Mouse (Mus musculus) stomach, postnatal 0 days (tissue): ENCODE measurements around the gene Oscp1.

ENCODE experiments used
- CTCF ChIP-seq: IDR thresholded peaks from 2 replicates; pipeline ENCODE4 v1.5.1; 2016; ENCODE audit warnings: antibody characterized with exemption, low read depth, mild to moderate bottlenecking, moderate library complexity
- EP300 ChIP-seq: optimal IDR thresholded peaks from 2 replicates; pipeline ENCODE3; 2016; ENCODE audit warnings: antibody characterized with exemption

GRCm38 (mm10) chr4:126137773-126138172 is 79.4 kb downstream of the Oscp1 start:
- TF ChIP-seq CTCF (no peak), EP300 (no peak)
